Mouse (Mus musculus) R1 (cell line): ENCODE data around the gene Plekhh2.

Experiments used
- DNase-seq: peaks from one replicate; pipeline ENCODE4 v3.0.0-alpha.2; 2018; ENCODE audit warnings: low read depth, low spot score

Plekhh2 gene

GRCm38 (mm10) chr17:84606976-84607375, 95.3 kb downstream of the Plekhh2 start:
- no peak for DNase-seq

GRCm38 (mm10) chr17:84607617-84608016, 95.9 kb downstream of the Plekhh2 start:
- DNase-seq: no peak

GRCm38 (mm10) chr17:84608606-84609005, 96.9 kb downstream of the Plekhh2 start:
- DNase-seq: no peak

- no peak for DNase-seq
Observed at GRCm38 (mm10) chr17:84611500-84611899, 99.8 kb downstream of the Plekhh2 start.

GRCm38 (mm10) chr17:84611971-84612370, 100.3 kb downstream of the Plekhh2 start:
- no peak for DNase-seq

- no peak for DNase-seq
Observed at GRCm38 (mm10) chr17:84615811-84616210, 104.1 kb downstream of the Plekhh2 start.

GRCm38 (mm10) chr17:84616526-84617074, 104.9 kb downstream of the Plekhh2 start:
- DNase-seq: no peak

GRCm38 (mm10) chr17:84617953-84618352, 106.3 kb downstream of the Plekhh2 start:
- DNase-seq: no peak

- no peak for DNase-seq
Observed at GRCm38 (mm10) chr17:84619112-84619511, 107.4 kb downstream of the Plekhh2 start.

GRCm38 (mm10) chr17:84620076-84620475, 108.4 kb downstream of the Plekhh2 start:
- DNase-seq: no peak

GRCm38 (mm10) chr17:84620610-84621009, 108.9 kb downstream of the Plekhh2 start:
- no peak for DNase-seq

- DNase-seq: no peak
Observed at GRCm38 (mm10) chr17:84621209-84621608, 109.5 kb downstream of the Plekhh2 start.

- DNase-seq: no peak
Observed at GRCm38 (mm10) chr17:84622028-84622427, 110.3 kb downstream of the Plekhh2 start.

GRCm38 (mm10) chr17:84622873-84623272, 111.2 kb downstream of the Plekhh2 start:
- DNase-seq: no peak

GRCm38 (mm10) chr17:84626276-84626856, 114.7 kb downstream of the Plekhh2 start, which contains the start of gene Dync2li1:
Gene Dync2li1 (plus strand): TSS chr17:84626496.
- peak; percentile 97 for DNase-seq

GRCm38 (mm10) chr17:84626857-84627305, 115.2 kb downstream of the Plekhh2 start:
- peak; percentile 34 for DNase-seq

GRCm38 (mm10) chr17:84627721-84628120, 116.0 kb downstream of the Plekhh2 start:
- DNase-seq: no peak

- no peak for DNase-seq
Observed at GRCm38 (mm10) chr17:84628611-84629010, 116.9 kb downstream of the Plekhh2 start.

- no peak for DNase-seq
Observed at GRCm38 (mm10) chr17:84631836-84632235, 120.1 kb downstream of the Plekhh2 start.

GRCm38 (mm10) chr17:84633443-84633842, 121.7 kb downstream of the Plekhh2 start:
- DNase-seq: peak; percentile 21

GRCm38 (mm10) chr17:84636328-84636727, 124.6 kb downstream of the Plekhh2 start:
- no peak for DNase-seq

- no peak for DNase-seq
Observed at GRCm38 (mm10) chr17:84637971-84638370, 126.3 kb downstream of the Plekhh2 start.

GRCm38 (mm10) chr17:84639796-84640378, 128.2 kb downstream of the Plekhh2 start:
- DNase-seq: peak; percentile 96
